Mouse (Mus musculus) myocyte (in vitro differentiated cells): ENCODE data around the gene Gli3.

Source experiments
- CEBPB ChIP-seq: IDR thresholded peaks from 2 replicates; pipeline ENCODE4 v1.6.1; 2011; ENCODE audit warnings: mild to moderate bottlenecking, moderate library complexity; ENCODE audit not compliant: poor library complexity, insufficient read depth, severe bottlenecking
- MAX ChIP-seq: IDR thresholded peaks from one replicate; pipeline ENCODE4 v1.6.1; 2011; ENCODE audit warnings: low read depth, mild to moderate bottlenecking, control low read depth
- MYOD1 ChIP-seq, 3 experiments: IDR thresholded peaks; one replicate each; pipeline ENCODE4 v1.6.1; 2011; ENCODE audit warnings: control low read depth in 2 of 3, low read depth in 2 of 3, mild to moderate bottlenecking in 2 of 3, moderate library complexity in 1 of 3; ENCODE audit not compliant: insufficient read length in 2 of 3, control insufficient read depth in 1 of 3
- MYOG ChIP-seq, 3 experiments: IDR thresholded peaks; one replicate each; pipeline ENCODE4 v1.6.1; 2011; ENCODE audit warnings: control low read depth in 2 of 3, low read depth in 2 of 3, mild to moderate bottlenecking in 2 of 3; ENCODE audit not compliant: insufficient read length in 2 of 3, control insufficient read depth in 1 of 3, insufficient read depth in 1 of 3
- POLR2A ChIP-seq: IDR thresholded peaks from one replicate; pipeline ENCODE4 v1.6.1; 2011; ENCODE audit warnings: low read depth, mild to moderate bottlenecking, control low read depth, moderate library complexity; ENCODE audit not compliant: insufficient read length
- USF1 ChIP-seq: IDR thresholded peaks from one replicate; pipeline ENCODE4 v1.6.1; 2011; ENCODE audit warnings: low read depth, mild to moderate bottlenecking, control low read depth, moderate library complexity

- TF ChIP-seq POLR2A: no peak
- no peak for TF ChIP-seq MAX
- no peak for TF ChIP-seq USF1
- TF ChIP-seq MYOD1 (IDR thresholded peaks at IDR 0.05; ENCODE audit: control insufficient read depth in 1 of 3, insufficient read length in 2 of 3, low read depth in 2 of 3): no peak
- TF ChIP-seq CEBPB: no peak
- TF ChIP-seq MYOG (IDR thresholded peaks at IDR 0.05; ENCODE audit: control insufficient read depth in 1 of 3, insufficient read depth in 1 of 3, insufficient read length in 2 of 3, low read depth in 2 of 3): no peak
These were observed 98.4 kb downstream of the Gli3 start for GRCm38 (mm10) chr13:15561441-15561840.
